11 mouse cellular contexts compared by ENCODE assay signal in genomic region chr15:62212283-62212910, GRCm38 (mm10).
DNase-seq lines count a peak whose midpoint lies in the region; ATAC-seq lines count a peak whose summit lies in the region.
"Had no signal": no experiment of that assay in that cellular context is flagged by ENCODE, and none has a peak within 500 bp of the region (broad histone marks: within the 10 kb centered on the region; RNA-seq: fewer than 3 reads in every experiment).

No protein-coding gene starts in this region.

- H3K4me3 ChIP-seq in hindbrain, embryonic 16.5 days (ENCODE audit: low read length) = no peak overlapping the region
- H3K4me3 ChIP-seq in hindbrain, embryonic 13.5 days = no peak overlapping the region
- H3K4me3 ChIP-seq in midbrain, embryonic 13.5 days (replicated peaks) = no peak overlapping the region
- H3K4me3 ChIP-seq: forebrain, embryonic 15.5 days had no signal

- peak; percentile 23 for DNase-seq in ovary, adult 18-20 months (ENCODE audit: low spot score)
- DNase-seq in ovary, postnatal 10 days (ENCODE audit: low spot score) = no peak
- DNase-seq in kidney, postnatal 36 days = peak; percentile 30 to 49
- DNase-seq in thymus, postnatal 4 days = peak; percentile 56
- DNase-seq: right cerebral cortex, postnatal 14 days had no signal

- H3K4me2 ChIP-seq in hindbrain, embryonic 16.5 days (ENCODE audit: low read length) = no peak overlapping the region
- H3K4me2 ChIP-seq in hindbrain, embryonic 13.5 days = no peak overlapping the region
- H3K4me2 ChIP-seq in midbrain, embryonic 13.5 days (replicated peaks) = no peak overlapping the region
- H3K4me2 ChIP-seq: forebrain, embryonic 15.5 days had no signal

- 74% methylated on average over 5 of the region's 5 CpGs for WGBS in hindbrain, embryonic 16.5 days
- 81% methylated on average over 5 of the region's 5 CpGs for WGBS in hindbrain, embryonic 13.5 days
- 84% methylated on average over 5 of the region's 5 CpGs for WGBS in midbrain, embryonic 13.5 days

- no peak overlapping the region for H3K9ac ChIP-seq in hindbrain, embryonic 16.5 days (ENCODE audit: low read depth, low read length)
- no peak overlapping the region for H3K9ac ChIP-seq in hindbrain, embryonic 13.5 days
- no peak overlapping the region for H3K9ac ChIP-seq in midbrain, embryonic 13.5 days (replicated peaks)
- H3K9ac ChIP-seq: forebrain, embryonic 15.5 days had no signal

- no peaks in the 10 kb centered on the region for H3K4me1 ChIP-seq in hindbrain, embryonic 16.5 days (ENCODE audit: control insufficient read depth, insufficient read depth, low read depth, low read length)
- peaks cover 7% of the 10 kb centered on the region for H3K4me1 ChIP-seq in hindbrain, embryonic 13.5 days (replicated peaks)
- H3K4me1 ChIP-seq in midbrain, embryonic 13.5 days (replicated peaks) = 0 out of 2 replicates have a peak, but pooled peaks cover 9% of the 10 kb centered on the region
- H3K4me1 ChIP-seq: forebrain, embryonic 15.5 days had no signal

- H3K27ac ChIP-seq in hindbrain, embryonic 16.5 days (ENCODE audit: low read depth, low read length) = no peak overlapping the region
- no peak overlapping the region for H3K27ac ChIP-seq in hindbrain, embryonic 13.5 days
- no peak overlapping the region for H3K27ac ChIP-seq in midbrain, embryonic 13.5 days
- H3K27ac ChIP-seq: forebrain, embryonic 15.5 days; macrophage had no signal

- no peaks in the 10 kb centered on the region for H3K27me3 ChIP-seq in hindbrain, embryonic 16.5 days (replicated peaks; ENCODE audit: control insufficient read depth, insufficient read depth, low read length)
- no peaks in the 10 kb centered on the region for H3K27me3 ChIP-seq in hindbrain, embryonic 13.5 days
- H3K27me3 ChIP-seq in midbrain, embryonic 13.5 days = no peaks in the 10 kb centered on the region
- H3K27me3 ChIP-seq: forebrain, embryonic 15.5 days had no signal

- ATAC-seq in hindbrain, embryonic 16.5 days = peak; percentile 42
- ATAC-seq in hindbrain, embryonic 13.5 days (ENCODE audit: low FRiP score) = no peak
- no peak for ATAC-seq in midbrain, embryonic 13.5 days
- ATAC-seq: forebrain, embryonic 15.5 days had no signal

- H3K9me3 ChIP-seq in hindbrain, embryonic 16.5 days (ENCODE audit: control insufficient read depth, low read length) = no peaks in the 10 kb centered on the region
- H3K9me3 ChIP-seq in hindbrain, embryonic 13.5 days = no peaks in the 10 kb centered on the region
- H3K9me3 ChIP-seq in midbrain, embryonic 13.5 days = no peaks in the 10 kb centered on the region
- H3K9me3 ChIP-seq: forebrain, embryonic 15.5 days; G1E had no signal

- no peaks in the 10 kb centered on the region for H3K36me3 ChIP-seq in hindbrain, embryonic 16.5 days (ENCODE audit: control insufficient read depth, insufficient read depth, low read length)
- H3K36me3 ChIP-seq in hindbrain, embryonic 13.5 days = no peaks in the 10 kb centered on the region
- H3K36me3 ChIP-seq in midbrain, embryonic 13.5 days = no peaks in the 10 kb centered on the region
- H3K36me3 ChIP-seq: forebrain, embryonic 15.5 days had no signal
